Mouse (Mus musculus): ENCODE results near the gene Mapre3.

Gene Mapre3

DNA sequence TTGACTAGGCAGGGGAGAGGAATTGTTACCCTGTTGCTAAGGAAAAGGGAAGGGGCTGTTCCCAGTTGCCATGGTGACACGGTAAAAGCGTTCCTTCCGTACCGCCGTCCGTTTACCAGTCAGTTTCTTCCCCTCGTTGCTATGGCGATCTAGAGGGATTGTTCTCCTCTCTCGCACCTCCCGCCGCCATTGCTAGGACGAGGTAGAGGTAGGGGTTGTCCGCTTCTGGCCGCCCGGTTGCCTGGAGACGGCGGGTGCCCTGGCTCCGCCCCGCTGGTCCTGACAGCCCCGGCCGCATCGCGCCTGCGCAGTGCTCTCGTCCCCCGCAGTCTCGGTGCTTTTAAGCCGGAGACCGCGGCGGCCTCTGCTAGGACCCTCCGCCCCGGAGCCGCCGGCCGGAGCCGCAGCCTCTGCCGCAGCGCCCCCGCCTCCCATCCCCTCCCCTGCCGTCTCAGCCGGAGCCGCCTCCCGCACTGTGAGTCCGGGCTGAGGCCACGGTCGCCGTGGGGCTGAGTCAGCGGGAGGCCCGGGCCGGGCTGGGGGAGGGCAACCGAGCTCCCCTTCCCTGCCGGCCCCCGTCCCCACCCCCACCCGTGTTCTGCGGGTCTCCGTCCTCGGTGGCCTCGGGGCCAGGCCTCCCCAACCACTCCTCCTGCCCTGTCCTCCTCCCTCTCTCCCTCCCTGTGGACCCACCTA lies at the start of gene Mapre3:
Gene Mapre3, plus strand, starts transcription at position 218 of the 696 bp plus-strand sequence.
- peak; percentile 60 to 77 for DNase-seq (ENCODE audit: low spot score in 2 of 2)

- DNase-seq (ENCODE audit: low spot score in 2 of 2) = no peak
Observed at GRCm38 (mm10) chr5:30765596-30766370, 48.7 kb upstream of the Mapre3 start.

DNA sequence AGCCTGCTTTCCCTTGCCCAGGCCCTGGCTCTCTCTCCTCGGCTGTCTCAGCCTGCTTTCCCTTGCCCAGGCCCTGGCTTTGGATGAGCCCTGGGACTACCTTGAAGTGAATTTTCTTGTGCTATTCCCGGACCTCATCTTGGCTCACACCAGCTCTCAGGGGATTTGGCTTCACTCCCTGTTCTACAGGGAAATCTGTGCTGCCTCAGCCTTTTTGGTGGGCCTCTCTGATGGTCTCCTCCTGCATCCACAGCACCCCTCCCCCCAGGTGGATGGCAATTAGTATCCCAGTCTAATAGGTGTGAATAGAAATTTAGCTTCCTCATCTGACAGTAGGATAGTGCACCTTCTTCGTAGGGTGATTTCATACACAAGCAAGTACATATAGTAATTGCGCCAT lies 46.4 kb upstream of the Mapre3 start:
- DNase-seq (ENCODE audit: low spot score in 2 of 2) = no peak

GRCm38 (mm10) chr5:30768598-30768997 lies 45.8 kb upstream of the Mapre3 start:
- DNase-seq (ENCODE audit: low spot score in 2 of 2) = no peak

DNA sequence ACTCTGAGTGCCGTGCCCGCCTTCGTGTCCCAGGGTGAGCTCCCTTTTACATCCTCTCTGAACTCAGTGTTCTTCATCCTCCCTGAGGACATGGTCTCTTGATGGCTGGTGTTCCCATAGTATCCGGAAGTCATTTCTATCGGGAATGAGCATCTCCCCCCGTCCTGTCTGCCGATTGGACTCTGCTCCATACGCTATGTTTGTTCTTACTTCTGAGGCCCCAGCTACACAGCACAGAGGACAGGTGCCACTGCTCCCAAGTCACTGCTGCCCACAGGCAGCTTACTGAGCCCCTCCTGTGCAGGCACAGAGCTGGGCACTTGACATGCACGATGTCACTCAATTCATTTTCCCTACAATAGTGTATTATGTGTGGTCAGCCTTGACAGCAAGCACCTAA lies 45.4 kb upstream of the Mapre3 start:
- DNase-seq (ENCODE audit: low spot score in 2 of 2) = no peak

DNA sequence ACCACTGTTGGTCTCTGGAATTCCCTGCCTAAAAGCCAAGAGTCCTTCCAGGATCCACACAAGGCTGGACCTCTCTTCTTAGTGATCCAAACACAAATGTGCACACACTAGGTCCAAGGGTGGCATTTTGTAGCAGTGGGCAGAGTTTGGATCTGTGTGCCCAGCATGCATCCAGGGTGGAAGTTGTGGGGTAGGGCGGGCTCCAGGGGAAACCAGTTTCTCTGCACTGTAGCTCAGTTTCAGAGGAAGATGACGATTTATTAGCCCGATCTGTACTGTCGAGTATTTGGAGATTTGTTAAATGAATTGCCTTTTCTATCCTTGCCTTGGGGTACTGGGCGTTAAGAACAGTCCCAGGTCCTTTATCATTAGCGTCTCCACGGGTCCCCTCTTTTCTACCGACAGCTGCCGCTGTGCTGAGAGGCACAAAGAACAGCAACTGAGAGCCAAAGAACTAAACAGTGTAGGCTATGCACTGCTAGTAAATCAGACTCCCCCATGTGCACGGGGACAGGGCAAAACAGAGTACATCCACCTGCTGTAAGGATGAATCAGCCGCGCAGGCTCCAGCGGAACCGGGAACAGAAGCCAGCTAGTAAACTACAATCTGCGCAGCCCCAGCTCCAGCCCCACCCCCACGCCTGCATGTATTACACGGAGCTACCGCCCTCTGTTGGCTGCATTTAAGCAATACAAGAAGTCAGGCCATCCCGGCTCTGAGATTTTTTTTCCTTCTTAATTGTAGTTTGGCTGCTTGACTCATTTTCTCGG lies 39.7 kb upstream of the Mapre3 start:
- peak; percentile 57 to 80 for DNase-seq (ENCODE audit: low spot score in 2 of 2)

DNA sequence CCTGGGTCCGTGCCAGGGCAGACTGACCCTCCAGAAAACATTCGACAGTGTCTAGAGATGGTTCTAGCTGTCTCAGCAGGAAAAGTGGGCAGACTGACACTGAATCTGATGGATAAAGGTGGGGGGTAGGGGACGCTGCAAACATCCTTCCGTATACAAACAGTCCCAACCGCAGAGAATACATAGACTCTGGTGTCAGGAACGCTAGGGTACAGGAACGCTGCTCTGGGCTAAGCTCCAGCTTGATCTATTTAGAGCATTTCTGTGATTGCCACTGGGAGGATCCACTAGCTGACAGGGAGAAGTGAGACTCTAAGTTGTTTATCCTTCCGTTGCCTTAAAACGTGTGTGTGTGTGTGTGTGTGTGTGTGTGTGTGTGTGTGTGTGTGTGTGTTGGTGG lies 33.7 kb upstream of the Mapre3 start:
- DNase-seq (ENCODE audit: low spot score in 2 of 2) = no peak

DNA sequence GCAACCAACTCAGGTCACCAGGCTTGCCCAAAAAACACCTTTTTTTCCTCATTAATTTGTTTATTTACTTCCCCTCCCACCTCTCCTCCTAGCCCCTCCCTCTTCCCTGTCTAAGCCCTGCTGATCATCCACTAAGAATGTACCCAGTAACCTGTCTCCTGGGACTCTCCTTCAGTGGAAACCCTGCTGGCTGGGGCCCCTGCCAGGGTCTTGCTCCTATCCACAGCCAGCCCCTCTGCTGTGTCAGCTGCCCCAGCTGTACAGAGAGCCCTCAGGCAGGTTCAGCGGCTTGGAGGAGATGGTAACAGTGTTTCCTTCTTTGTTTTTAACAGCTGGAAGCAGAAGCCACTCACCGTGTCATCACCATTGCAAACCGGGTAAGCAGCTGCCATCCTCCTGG lies 33.3 kb upstream of the Mapre3 start:
- DNase-seq (ENCODE audit: low spot score in 2 of 2) = no peak

GRCm38 (mm10) chr5:30787381-30787780 lies 27.1 kb upstream of the Mapre3 start:
- no peak for DNase-seq (ENCODE audit: low spot score in 2 of 2)

DNA sequence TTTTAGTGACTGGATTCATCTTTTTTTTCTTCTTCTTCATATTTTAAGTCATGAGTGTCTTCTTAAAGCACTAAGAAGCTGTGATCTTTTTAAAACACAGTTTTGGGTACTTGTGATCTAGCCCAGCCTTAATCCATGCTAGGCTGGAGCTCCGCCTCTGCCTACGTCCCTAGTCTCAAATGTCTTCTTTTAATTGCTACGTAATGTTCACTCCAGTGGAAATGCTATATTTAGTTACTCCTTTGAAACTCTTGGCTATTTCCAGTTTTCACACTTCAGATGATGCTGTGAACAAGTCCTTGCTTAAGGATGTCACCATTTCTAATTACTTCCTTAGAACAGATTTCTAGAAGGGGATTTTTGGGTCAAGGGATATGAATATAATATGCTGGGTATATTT lies 24.4 kb upstream of the Mapre3 start:
- DNase-seq (ENCODE audit: low spot score in 2 of 2) = no peak

GRCm38 (mm10) chr5:30796125-30796524 lies 18.3 kb upstream of the Mapre3 start:
- peak; percentile 39 to 78 for DNase-seq (ENCODE audit: low spot score in 2 of 2)

GRCm38 (mm10) chr5:30797482-30797881 lies 17.0 kb upstream of the Mapre3 start:
- no peak for DNase-seq (ENCODE audit: low spot score in 2 of 2)

- DNase-seq (ENCODE audit: low spot score in 2 of 2) = no peak
Observed at GRCm38 (mm10) chr5:30797982-30798381, 16.5 kb upstream of the Mapre3 start.

DNA sequence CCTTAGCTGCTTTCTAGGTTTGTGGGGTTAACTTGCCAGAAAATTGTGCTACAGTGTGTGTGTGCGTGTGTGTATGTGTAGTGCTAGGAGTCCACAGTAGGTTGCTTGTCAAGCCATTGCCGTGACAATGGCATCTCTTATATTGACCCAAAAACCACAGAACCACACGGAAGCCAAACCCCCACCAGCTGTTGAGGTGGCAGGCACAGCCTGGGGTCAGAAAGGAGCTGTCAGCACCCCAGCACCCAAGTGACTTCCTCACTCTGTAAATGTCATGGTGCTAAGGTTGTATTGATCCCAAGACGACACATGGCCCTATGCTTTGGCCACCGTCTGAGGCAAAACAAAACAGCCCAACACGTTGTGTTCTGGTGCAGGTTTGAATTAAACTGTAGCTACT lies 15.5 kb upstream of the Mapre3 start:
- no peak for DNase-seq (ENCODE audit: low spot score in 2 of 2)

DNA sequence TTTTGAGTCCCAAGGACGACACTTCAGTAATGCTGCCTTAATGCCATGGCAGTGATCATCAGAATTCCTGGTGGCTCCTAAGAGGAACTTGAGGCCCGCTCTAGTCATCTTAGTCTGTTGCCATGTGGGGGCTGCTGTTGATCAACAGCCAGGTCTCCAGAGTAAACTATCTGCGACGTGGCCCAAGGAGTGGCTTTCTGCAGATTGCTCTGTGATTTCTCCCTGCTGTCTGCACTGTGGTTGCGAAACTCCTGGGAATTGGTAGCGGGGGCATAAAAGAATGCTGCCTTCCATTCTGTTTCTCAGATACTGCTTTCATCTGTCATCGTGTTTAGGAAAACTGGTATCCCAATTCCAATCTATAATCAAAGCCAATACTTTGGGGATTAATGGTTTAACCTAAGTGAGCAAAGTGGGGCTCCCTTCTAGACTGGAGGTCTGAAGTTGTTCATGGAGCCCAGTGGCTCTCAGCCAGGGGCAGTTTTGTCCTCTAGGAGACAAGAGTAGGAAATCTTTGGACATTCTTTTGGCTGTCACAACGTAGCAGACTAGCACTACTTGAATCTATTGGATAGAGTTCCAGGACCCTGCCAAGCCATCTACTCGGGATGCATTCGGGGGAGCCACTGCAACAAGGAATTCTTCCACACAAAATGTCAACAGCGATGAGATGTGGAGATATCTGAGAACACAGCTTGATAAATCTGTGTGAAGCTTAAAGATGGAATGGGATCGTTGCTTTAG lies 11.5 kb upstream of the Mapre3 start:
- no peak for DNase-seq (ENCODE audit: low spot score in 2 of 2)

DNA sequence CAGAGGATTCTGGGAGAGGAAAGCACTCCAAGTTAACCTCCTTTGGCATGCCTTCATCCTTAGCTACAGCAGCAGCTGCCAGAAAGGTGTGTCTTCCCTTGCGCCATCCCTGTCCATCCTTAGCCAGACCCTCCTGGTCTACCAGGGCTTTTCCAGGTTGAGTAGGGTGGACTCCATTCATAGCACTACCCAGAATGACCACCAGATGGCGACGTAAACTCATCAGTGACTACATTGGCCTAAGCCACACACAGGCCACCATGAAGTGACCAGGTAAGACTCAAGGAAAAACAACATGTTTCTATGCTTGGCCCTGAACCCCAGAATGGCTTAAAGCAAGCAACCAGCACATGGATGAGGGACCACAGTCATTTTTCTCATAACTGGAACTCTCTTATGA lies 8.3 kb upstream of the Mapre3 start:
- peak; percentile 23 to 74 for DNase-seq (ENCODE audit: low spot score in 2 of 2)

GRCm38 (mm10) chr5:30815120-30815465 lies 652 bp downstream of the Mapre3 start:
- DNase-seq (ENCODE audit: low spot score in 2 of 2) = no peak

DNA sequence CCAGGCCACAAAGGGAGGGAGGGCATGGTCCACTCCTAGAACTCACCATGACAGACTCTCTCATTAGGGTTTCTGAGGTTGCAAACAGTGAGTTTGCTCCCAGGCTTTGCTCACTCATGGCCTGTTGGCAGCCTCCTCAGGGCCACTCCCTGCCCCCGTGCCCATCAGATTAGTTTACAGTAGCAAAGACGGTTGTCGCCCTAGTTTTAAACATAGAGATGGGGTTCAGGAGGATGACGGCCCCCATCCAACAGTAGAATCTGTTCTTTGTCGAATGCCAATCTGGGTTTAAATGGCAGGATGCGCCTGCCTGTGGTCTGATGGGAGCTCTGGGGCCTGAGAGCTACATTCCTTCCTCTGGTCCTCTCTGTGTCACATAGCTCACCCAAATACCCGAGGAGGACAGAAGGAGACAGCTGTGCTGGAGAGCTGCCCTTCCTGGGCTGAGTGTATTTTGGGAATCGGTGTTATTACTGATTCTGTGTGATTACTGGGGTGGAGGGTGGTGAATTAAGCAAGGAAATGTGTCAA lies 1.9 kb downstream of the Mapre3 start:
- DNase-seq (ENCODE audit: low spot score in 2 of 2) = no peak

DNA sequence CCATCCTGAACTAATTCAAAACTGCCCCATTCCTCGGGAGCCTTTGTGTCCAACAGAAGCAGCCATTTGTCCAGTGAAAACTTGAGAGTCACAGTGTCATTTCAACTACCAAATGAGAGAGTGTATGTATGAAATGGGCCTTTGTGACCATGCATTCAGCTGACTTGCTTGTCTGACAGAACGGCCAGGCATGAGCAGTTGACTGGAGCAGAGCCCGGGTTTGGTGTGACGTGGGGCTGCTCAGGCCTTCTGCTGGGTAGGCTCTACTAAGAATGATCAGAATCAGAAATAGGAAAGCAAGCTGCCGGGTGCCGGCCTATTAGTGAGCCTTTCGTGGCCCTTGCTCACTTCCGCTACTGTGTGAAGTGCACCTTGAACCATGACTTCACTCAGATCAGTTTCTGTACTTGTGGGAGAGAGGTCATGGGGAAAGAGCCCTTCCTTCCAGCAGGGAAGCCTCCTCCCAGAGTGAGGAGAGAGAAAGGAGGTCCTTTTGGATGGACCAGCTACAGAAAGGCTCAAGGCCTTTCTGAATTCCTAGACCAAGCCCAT lies 4.4 kb downstream of the Mapre3 start:
- DNase-seq (ENCODE audit: low spot score in 2 of 2) = no peak

GRCm38 (mm10) chr5:30822689-30823088 lies 8.2 kb downstream of the Mapre3 start:
- DNase-seq (ENCODE audit: low spot score in 2 of 2) = no peak

- DNase-seq (ENCODE audit: low spot score in 2 of 2) = no peak
Observed at GRCm38 (mm10) chr5:30823091-30823490, 8.7 kb downstream of the Mapre3 start.
